Mouse (Mus musculus) C2C12 (cell line): Measurements from ENCODE around the gene Slc25a17.

ENCODE experiments used
- CEBPB ChIP-seq: IDR thresholded peaks from one replicate; pipeline ENCODE4 v1.6.1; 2011; ENCODE audit warnings: low read depth, mild to moderate bottlenecking, control low read depth, moderate library complexity
- CTCF ChIP-seq: IDR thresholded peaks from one replicate; pipeline ENCODE4 v1.5.1; 2011; ENCODE audit not compliant: control insufficient read depth, insufficient read depth, insufficient read length
- MYOD1 ChIP-seq: IDR thresholded peaks from one replicate; pipeline ENCODE4 v1.6.1; 2011; ENCODE audit warnings: low read depth; ENCODE audit not compliant: control insufficient read depth, insufficient read length
- USF1 ChIP-seq: IDR thresholded peaks from one replicate; pipeline ENCODE4 v1.6.1; 2011; ENCODE audit warnings: low read depth, mild to moderate bottlenecking, control low read depth, moderate library complexity

- no peak for TF ChIP-seq CTCF
- no peak for TF ChIP-seq MYOD1
- TF ChIP-seq CEBPB = no peak
- no peak for TF ChIP-seq USF1
Measured at GRCm38 (mm10) chr15:81339158-81339557, 21.5 kb downstream of the Slc25a17 start.
